Mouse (Mus musculus) testis, adult 2 months (tissue): ENCODE measurements around the gene Slco2b1. TPM values are rescaled to one million over a fixed set of nuclear protein-coding genes. Genes with fewer than 3 reads are reported as not detected.

Experiments
- H3K27ac ChIP-seq: fragments of 200-500 bp; 2 replicates; pipeline ENCODE4 v1.5.1; 2012; ENCODE audit warnings: low read depth, low read length; ENCODE audit not compliant: control insufficient read depth, insufficient read depth
- H3K27me3 ChIP-seq: fragments of 200-500 bp; 2 replicates; pipeline ENCODE4 v1.6.1; 2012; ENCODE audit warnings: mild to moderate bottlenecking, low read length, moderate library complexity; ENCODE audit not compliant: control insufficient read depth, insufficient read depth
- H3K36me3 ChIP-seq: fragments of 200-500 bp; 2 replicates; pipeline ENCODE4 v1.6.1; 2012; ENCODE audit warnings: mild to moderate bottlenecking, low read length; ENCODE audit not compliant: control insufficient read depth, insufficient read depth
- H3K4me1 ChIP-seq: fragments of 200-500 bp; 2 replicates; pipeline ENCODE4 v1.6.1; 2012; ENCODE audit warnings: low read length; ENCODE audit not compliant: control insufficient read depth, insufficient read depth
- H3K4me3 ChIP-seq: fragments of 200-500 bp; 2 replicates; pipeline ENCODE4 v1.5.1; 2012; ENCODE audit warnings: low read depth, mild to moderate bottlenecking, low read length, moderate library complexity, mixed read lengths; ENCODE audit not compliant: control insufficient read depth
- CTCF ChIP-seq: fragments of 200-500 bp; IDR thresholded peaks from 2 replicates; pipeline ENCODE4 v1.5.1; 2012; ENCODE audit warnings: low read depth, mild to moderate bottlenecking, inconsistent platforms, low read length, moderate library complexity; ENCODE audit not compliant: control insufficient read depth, insufficient read depth, insufficient replicate concordance
- POLR2A ChIP-seq: fragments of 200-500 bp; IDR thresholded peaks from 2 replicates; pipeline ENCODE4 v1.6.1; 2012; ENCODE audit warnings: low read depth, mild to moderate bottlenecking, inconsistent platforms, low read length, moderate library complexity; ENCODE audit not compliant: control insufficient read depth
- polyA plus RNA-seq: library from polyadenylated mRNA; depleted of rRNA; stranded (reverse); fragments of >200 nt; gene quantifications from 2 replicates; pipeline ENCODE4 v1.2.3, GENCODE M21; 2012

Gene Slco2b1
- polyA plus RNA-seq, 1 experiment = 2.0 TPM

DNA sequence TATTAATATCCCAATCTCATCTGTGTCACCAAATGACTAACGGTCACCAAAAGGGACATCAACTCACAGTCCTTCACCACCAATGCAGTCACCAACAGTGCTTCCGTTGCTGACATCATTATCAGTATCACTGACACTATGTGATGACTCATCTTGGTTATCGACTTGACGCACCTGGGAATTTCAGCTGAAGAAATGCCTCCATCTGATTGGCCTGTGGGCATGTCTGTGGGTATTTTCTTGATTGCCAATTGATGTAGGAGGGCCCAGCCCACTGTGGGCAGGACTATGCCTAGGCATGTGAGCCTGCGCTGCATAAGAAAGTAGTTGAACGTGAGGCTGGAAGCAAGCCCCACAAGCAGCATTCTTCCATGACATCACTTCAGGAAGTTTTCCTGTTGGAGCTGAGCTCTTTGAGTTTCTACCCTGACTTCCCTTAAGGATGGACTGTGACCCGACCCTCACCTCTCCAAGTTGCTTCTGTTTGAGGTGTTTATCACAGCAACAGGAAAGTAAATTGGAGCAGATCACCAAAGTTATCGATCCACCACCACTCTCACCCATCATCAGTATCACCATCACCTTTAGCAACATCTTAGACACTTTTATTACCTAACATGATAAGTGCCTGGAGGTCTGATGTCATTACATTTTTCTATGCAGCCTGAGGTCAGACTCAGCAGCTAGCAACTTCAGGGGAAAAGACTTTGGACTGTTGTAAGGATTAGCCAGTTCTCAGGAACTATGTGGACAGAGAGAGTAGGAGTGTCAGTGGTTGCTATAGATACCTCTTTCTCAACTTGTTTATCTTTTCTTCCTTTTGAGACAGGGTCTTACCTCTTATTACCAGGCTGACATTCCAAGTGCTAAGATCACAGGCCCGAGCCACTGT lies 39.4 kb downstream of the Slco2b1 start:
- Histone ChIP-seq H3K27me3 (no peaks in the 10 kb centered on the region), H3K36me3 (no peaks in the 10 kb centered on the region), H3K4me3 (no peak overlapping the region), H3K27ac (no peak overlapping the region), H3K4me1 (no peaks in the 10 kb centered on the region)
- no peak for TF ChIP-seq POLR2A
- TF ChIP-seq CTCF = no peak

DNA sequence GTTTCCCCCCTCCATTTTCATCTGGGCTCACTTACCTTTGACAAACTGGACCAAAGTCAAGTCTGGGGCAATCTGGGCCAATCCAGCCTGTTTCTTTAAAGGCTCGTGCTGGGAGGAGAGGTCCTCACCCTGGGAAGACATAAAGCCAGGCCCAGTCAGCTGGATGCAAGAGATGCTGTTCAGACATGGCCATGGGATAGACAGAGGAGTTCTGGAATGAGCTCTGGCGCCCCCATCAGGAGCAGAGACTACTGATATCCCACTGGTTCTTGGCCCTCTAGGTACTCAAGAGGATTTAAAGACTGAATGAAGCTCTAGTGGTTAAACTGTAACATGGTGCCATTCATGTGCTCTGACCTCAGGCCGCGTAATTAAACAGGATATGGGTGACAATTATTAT lies 40.2 kb downstream of the Slco2b1 start:
- TF ChIP-seq CTCF = no peak
- no peak for TF ChIP-seq POLR2A
- no peak overlapping the region for H3K27ac ChIP-seq
- H3K4me1 ChIP-seq = no peaks in the 10 kb centered on the region; the same call in 1 of the 2 replicates
- H3K36me3 ChIP-seq = no peaks in the 10 kb centered on the region
- H3K27me3 ChIP-seq = no peaks in the 10 kb centered on the region
- no peak overlapping the region for H3K4me3 ChIP-seq

DNA sequence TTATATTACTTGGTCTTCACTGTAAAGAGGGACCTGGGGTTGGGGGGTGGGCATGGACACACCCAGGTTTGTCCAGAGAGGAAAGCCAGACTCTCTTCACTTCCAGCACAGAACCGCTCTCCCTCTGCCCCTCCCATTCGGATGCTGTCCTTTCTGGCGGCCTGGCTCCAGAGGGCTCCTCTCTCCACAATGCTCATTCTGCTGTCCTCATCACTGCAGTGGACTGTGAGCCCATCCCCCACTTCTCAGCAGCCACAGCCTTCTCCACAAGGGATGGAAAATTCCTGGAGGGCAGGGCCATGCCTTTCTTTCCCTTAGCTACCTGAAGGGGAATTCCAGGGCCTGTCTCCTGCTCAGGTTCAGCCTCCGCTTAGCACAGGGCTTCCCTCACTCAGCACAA lies 42.3 kb downstream of the Slco2b1 start:
- TF ChIP-seq CTCF (no peak), POLR2A (no peak)
- no peaks in the 10 kb centered on the region for H3K27me3 ChIP-seq
- no peak overlapping the region for H3K4me3 ChIP-seq
- H3K36me3 ChIP-seq = no peaks in the 10 kb centered on the region
- H3K4me1 ChIP-seq = peaks cover 10% of the 10 kb centered on the region
- H3K27ac ChIP-seq = no peak overlapping the region

DNA sequence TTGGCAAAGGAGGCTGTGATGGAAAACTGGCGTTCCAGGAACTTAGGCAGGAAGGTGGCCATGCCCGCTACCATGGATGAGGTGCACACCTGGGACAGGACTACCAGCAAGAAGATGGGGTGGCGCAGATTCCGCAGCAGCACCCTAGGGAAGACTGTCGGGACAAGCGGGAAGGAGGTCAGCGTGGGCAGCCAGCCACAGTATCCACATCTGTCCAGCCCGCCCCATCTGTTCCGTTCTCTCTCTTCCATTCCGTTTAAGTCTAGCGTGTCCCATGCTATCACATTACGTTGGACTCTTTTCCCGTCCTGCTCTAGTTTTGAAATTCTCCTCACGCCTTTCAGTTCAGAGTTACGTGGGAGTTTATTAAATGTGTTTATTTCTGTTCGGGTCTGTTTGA lies 44.0 kb downstream of the Slco2b1 start:
- Histone ChIP-seq H3K4me1 (peaks cover 10% of the 10 kb centered on the region), H3K4me3 (no peak overlapping the region), H3K27me3 (no peaks in the 10 kb centered on the region), H3K27ac (no peak overlapping the region), H3K36me3 (no peaks in the 10 kb centered on the region)
- no peak for TF ChIP-seq POLR2A
- no peak for TF ChIP-seq CTCF

DNA sequence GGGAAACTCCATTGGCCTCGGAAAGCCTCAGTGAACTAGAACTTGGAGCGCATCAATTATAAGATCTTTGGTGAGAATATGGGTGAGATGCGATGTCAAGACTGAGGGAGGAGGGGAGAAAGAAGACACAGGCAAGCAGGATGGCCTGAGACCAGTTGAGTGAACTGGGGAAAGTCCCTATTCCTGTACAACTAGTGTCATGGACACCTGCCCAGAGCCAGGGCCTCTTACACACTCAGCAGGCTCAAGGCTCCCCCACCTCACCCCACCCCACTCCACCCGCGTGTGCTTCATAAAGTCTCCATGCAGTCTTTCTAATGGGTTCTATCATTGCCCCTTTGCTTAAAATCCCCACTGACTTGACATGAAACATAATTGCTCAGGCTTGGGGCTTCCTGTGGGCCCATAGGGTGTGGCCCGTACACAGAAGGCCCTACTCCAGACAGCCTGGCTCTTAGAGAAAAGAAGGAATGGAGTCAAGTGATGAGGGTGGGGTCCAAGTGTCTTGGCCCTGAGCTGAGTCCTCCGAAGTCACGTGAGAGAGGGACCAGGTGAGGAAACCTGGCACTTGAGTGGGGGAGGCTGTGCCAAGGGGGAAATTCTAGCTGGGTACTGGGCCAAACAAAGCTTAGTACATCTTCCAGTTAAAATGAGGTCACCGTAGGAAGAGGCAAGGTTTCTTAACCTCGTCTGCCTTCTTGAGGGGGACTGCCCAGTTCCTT lies 45.2 kb downstream of the Slco2b1 start:
- Histone ChIP-seq H3K27ac (no peak overlapping the region), H3K4me3 (no peak overlapping the region), H3K27me3 (no peaks in the 10 kb centered on the region), H3K4me1 (peaks cover 10% of the 10 kb centered on the region), H3K36me3 (no peaks in the 10 kb centered on the region)
- TF ChIP-seq CTCF (no peak), POLR2A (no peak)

DNA sequence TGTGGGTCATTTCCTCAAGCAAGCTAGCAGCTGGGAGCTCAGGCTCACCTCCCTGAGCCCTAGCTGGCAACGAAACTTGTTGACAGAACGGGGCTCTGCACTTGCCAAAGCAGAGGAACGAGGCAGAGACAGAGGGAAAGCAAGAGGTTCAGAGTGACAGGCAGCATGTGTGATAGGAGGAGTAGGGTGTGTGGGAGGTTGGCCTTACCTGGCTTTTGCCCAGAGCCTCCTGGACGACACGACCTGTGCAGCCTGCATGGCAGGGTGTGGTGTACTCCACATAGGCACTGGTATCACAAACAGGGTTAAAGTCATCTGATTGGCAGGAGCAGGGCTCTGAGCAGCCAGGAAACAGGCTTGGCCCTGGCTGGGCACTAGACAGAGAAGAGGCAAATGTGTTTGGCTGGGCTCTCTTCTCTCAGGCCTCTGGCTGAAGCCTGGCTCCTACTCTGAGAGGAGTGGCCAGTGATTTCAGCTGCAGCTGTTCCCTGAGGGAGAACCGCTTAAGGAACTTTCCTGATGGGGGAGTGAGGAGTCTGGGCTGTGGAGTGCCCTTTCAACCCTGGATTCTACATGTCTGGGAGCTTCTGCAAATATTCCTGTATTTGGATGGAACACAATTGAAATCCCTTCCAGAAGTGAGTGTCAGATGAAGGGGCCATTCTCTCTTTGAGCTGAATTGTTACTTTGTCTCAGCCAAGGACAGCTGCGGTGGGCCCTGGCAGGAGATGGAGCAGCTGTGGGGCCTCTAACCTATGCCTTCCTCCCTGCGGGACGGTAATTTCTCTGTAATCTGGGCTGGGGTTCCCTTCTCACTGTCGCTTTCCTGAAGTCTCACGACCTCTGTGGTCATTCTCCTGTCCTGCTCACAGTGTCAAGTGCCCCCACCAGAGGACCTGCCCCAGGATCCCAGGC lies 46.3 kb downstream of the Slco2b1 start:
- Histone ChIP-seq H3K36me3 (no peaks in the 10 kb centered on the region), H3K27me3 (no peaks in the 10 kb centered on the region), H3K4me1 (peaks cover 10% of the 10 kb centered on the region), H3K27ac (peak overlapping the region; percentile 73; the same call in 1 of the 2 replicates), H3K4me3 (no peak overlapping the region)
- TF ChIP-seq POLR2A (no peak), CTCF (no peak)
